Mouse (Mus musculus) B cell, adult 2 months (primary cell): ENCODE measurements around the gene Scrn1.

Source experiments
- DNase-seq, 2 experiments: peaks; one replicate each; pipeline ENCODE4 v3.0.0; 2022

Gene Scrn1

DNA sequence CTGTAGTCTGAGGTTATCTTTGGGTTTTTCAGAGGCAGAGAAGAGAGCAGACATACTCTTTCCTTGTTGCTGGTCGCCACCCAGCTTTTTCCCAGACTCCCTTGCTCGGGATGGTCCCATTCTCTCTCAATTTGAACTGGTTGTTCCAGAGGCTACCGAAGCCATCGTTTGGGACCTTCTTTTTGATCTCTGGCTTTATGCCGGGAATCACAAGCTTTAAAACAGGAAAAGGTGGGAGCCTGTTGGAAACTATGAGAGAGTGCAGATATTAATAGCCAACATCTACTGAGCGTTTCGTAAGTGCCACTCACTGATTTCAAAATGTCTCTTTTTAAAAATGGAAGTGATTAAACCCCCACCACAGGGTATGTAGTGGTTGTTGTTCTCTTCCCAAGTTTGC lies 94.4 kb downstream of the Scrn1 start:
- no peak for DNase-seq

DNA sequence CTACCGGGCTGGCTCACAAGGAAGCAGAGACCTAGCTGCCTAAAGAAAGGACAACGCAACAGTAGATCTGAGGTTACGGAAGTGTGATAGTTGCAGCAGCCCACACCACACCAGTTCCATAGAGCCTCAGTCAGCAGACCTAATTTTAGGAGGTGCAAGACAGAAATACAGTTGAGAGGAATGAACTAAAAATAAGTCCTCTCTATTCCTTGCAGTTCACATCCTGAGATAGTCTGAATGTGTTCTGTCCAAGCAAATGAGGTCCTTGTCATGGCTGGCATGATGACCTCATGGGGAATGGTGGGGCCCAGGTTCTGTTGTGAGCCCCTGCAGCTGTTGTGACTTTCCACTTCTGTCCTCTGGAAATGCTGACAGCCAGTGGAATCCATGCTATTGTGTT lies 98.9 kb downstream of the Scrn1 start:
- DNase-seq, result no peak

DNA sequence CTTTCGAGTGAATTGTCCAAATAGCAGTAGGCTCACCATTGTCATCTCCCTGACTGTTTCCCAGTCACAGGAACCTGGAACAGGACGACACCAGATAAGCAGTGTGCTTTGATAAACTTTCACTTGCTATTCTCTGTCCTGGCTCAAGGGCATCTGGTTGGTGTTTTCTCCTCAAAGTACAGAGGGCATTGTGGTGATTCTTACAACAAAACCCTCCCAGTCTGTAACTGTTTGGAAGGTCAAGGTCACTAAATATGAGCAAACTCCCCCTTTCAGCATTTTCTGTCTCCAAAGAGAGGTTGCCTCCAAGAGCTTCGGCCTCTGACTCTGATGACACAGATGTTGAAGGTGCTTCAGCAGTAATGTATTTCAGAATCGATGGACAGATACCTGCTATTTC lies 101.4 kb downstream of the Scrn1 start:
- DNase-seq, result no peak

DNA sequence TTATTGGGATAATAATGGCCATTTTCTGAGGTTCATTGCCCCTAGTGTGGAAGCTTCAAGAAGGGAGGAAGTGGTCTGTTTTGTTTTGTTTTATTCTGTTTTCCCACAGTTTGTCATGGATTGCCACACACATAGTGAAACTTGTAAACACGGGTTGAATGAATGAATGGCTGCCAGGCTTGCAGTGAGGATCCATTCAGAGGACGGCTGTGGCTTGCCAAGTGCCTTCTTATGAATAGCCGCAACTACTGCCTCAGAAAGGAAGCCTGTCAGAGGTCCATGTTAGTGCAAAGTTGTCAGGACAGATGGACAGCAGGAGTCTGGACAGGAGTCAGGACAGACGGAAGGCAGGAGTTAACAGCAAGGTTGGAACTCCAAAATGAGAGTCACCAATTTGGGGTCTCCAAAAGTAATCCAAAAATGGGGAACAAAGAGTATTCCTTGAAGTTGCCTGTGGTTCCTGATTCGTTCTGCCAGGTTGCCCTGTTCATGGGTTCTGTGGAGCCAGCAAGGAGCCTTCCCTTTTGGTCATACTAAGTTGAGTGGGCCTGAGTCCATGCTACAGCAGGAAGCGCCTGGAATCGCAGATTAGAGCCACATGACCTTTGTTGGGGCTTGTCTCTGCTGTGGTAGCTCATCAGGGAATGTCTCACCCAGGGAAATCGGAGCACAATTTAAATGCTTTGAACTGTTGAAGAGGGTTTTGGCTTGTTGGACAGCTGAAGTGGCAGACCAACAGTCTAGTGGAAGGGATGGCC lies 102.4 kb downstream of the Scrn1 start:
- no peak for DNase-seq

DNA sequence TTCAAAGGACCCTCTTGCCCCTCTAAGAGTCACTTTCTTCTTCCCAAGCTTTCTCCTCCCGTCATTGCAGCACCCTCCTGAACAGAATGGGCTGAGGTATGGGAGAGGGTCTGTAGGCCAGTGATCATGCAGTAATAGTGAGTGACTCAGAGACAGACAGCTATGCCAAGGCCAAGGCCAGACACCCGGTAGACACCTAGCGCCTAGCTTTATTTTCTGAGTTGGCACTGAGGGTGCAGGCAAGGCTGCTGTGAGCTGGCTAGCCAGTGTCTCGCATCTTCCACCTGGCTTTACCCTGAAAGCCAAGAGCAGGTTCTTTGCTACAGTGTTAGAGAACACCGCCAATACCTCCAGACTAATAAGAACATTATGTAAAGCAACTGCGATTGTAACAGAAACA lies 103.5 kb downstream of the Scrn1 start:
- DNase-seq, result no peak

DNA sequence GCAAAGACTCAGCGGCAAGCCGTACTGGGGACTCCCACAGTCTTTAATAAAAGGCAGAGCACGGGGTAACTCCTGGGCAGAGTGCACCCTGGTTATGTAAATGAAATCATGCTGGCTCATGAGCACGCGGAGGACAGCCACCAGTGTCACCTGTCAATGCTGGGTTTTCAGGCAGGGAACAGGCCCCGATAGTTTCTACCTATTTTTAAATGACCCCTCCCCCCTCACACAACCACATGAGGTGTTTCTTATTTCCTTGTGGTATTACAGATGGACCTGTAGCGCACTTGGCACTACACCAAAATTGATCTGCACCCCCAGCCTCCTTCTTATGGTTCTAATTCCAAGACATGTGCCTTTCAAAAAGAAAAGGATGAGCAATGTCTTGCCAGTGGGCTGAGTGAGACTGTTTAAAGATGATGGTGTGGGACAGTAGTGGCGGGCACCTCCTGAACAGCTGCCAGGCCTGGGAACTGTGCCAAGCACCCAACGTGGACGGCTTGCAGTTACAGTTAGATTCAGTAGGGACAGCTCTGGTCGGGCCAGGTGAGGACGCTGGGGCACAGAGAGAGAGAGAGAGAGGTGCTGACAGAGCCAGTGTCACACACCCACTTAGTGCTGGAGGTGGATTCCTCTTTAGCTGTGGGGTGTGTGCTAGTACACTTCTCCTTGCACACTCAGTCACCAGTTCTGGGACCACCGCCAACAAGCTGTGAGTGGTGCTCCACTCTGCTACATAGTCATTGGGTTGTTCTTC lies 105.2 kb downstream of the Scrn1 start:
- DNase-seq, result no peak

DNA sequence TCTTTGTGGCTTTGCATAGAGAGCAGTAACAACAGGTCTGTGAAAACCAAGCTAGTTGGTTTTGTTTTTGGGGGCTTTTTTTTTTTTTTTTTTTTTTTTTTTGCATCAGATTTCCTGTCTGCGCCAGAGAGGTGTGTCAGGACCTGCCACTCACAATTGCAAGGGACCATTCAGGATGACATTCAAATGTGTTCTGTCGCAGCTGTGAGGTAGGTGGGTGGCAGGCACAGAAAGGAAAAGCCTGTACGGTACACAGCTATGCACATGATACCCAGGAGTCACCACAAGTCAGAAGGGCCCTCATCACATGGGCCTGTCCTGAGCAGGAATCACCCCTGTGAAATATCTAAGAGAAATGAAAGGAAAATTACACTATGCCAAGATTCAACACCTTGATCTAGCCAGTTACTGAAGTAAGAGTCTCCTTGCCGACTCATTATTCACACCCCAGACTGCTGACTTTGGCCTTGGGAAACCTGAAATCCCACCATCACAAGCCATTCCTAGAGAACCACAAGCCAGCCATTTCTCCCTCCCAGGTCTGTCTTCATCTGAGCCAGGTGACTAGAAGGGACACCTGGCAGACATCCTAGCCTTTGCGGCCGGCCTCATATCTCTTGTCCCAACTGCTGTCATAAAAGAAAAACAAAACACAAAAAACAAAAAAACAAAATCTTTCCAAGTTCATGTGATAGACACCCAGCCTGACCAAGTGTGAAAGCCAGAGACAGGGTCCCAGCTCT lies 105.9 kb downstream of the Scrn1 start:
- DNase-seq, result no peak

DNA sequence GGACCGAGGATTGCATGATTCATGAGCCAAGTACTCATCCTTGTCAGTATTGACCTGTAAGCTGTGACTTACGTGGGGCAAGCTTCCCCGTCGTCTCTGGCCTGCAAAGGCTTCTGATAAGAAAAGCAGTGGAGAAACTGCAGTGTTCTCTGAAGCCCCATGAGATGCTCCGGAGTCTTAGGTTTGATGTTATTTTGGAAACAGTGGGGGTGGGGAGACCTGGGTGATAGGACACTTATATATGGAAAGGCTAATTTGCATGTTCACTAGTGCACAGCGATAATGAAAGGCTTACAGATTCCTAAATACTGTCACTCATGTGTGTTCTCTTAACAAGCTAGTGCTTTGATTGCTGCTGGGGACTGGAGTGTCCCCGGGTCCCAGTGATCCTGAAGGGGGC lies 106.6 kb downstream of the Scrn1 start:
- no peak for DNase-seq
